Mouse (Mus musculus): ENCODE results near the gene Tbr1. TPM values are rescaled to one million over a fixed set of nuclear protein-coding genes. Genes with fewer than 3 reads are reported as not detected.
A peak's percentile ranks its signal among the peaks of the same experiment; 100 is the strongest.

Tbr1 gene
- polyA plus RNA-seq, 1 experiment from 2014 or later = not detected

DNA sequence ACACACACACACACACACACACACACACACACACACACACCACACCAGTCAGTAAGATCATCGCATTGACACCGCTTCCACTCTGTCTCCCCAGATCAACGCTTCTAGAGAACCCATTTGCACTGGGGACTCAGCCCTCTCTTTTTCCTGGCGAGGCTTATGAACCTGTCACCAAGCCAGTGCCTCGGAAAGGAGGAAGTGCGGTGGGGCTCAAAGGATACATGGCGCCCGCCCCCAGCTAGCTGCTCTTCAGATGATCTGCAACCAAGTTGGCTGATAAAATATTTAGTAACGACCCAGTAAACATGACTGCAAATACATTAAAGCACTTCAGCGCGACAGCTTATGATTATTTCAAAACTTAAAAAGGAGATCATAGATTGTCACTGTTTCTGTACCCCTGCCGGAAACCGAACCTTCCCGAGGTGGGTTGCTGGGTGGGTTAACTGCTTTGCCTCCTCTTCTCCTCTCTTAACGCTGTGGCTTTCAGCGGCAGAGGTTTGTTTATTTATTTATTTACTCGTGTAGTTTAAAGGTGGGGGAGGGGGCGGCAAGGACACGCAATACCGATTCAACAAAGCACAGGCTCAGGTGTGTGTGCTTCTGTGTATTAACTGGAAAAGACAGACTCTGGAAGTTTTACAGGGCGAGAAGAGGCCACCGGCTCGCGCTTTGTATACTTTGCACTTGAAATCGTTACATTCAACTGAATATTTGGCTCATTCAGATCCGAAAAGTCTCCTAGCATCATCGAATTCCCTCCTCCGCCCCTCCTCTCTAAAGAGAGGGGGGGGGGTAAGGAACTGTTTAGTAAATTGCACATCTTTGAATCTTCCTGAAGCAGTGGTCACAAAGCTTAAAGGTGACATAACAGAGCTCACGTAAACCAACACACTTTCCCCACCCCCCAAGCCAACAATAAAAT, 975 bp downstream of the Tbr1 start:
- peaks cover 65% of the 10 kb centered on the region for H3K27me3 ChIP-seq (ENCODE audit: control insufficient read depth, insufficient read depth, low read depth, low read length)
- WGBS (ENCODE audit: insufficient replicate concordance) = 2% methylated on average over 29 of the region's 29 CpGs

DNA sequence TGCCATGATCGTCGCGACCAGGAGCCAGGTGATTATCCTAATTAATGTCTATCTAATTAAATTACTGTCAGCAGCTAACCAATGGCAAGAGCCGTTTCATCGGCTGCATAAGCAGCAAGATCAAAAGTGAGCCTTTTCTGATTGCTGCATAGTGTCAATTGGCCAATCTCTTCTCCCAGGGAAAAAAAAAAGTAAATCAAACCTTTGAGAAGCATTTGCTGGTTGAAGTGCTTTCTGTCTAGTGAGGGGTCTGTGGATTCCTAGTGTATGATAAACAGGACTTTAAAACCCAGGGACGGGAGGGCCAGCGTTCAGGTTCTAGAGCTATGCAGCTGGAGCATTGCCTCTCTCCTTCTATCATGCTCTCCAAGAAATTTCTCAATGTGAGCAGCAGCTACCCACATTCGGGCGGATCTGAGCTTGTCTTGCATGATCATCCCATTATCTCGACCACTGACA, 1.7 kb downstream of the Tbr1 start:
- no peaks in the 10 kb centered on the region for H3K36me3 ChIP-seq (ENCODE audit: control insufficient read depth, insufficient read depth)
- H3K4me3 ChIP-seq (ENCODE audit: low read depth, low read length) = no peak overlapping the region
- no peak overlapping the region for H3K9ac ChIP-seq (ENCODE audit: low read depth, low read length)
- peaks cover 72% of the 10 kb centered on the region for H3K27me3 ChIP-seq (ENCODE audit: control insufficient read depth, insufficient read depth, low read depth, low read length)
- no peak for ATAC-seq (ENCODE audit: low read depth)
- peaks cover 2% of the 10 kb centered on the region; the same call in 1 of the 2 replicates for H3K4me1 ChIP-seq (ENCODE audit: control insufficient read depth, low read depth, low read length)
- no peak overlapping the region for H3K4me2 ChIP-seq (ENCODE audit: low read depth, low read length)
- WGBS (ENCODE audit: insufficient replicate concordance) = 3% methylated on average over 10 of the region's 10 CpGs
- no peaks in the 10 kb centered on the region for H3K9me3 ChIP-seq (replicated peaks; ENCODE audit: control insufficient read depth, low read length)
- H3K27ac ChIP-seq (ENCODE audit: low read length) = no peak overlapping the region

More for the DNA sequence above, 975 bp downstream of the Tbr1 start:
- Histone ChIP-seq H3K9me3 (replicated peaks; ENCODE audit: control insufficient read depth, low read length) (no peaks in the 10 kb centered on the region), H3K27ac (ENCODE audit: low read length) (no peak overlapping the region), H3K4me3 (ENCODE audit: low read depth, low read length) (no peak overlapping the region), H3K36me3 (ENCODE audit: control insufficient read depth, insufficient read depth) (no peaks in the 10 kb centered on the region), H3K9ac (ENCODE audit: low read depth, low read length) (no peak overlapping the region), H3K4me2 (ENCODE audit: low read depth, low read length) (no peak overlapping the region), H3K4me1 (ENCODE audit: control insufficient read depth, low read depth, low read length) (peaks cover 2% of the 10 kb centered on the region; the same call in 1 of the 2 replicates)
- ATAC-seq (ENCODE audit: low read depth) = no peak

- Histone ChIP-seq H3K4me1 (ENCODE audit: control insufficient read depth, low read depth, low read length) (peaks cover 2% of the 10 kb centered on the region; the same call in 1 of the 2 replicates), H3K9me3 (replicated peaks; ENCODE audit: control insufficient read depth, low read length) (no peaks in the 10 kb centered on the region), H3K9ac (ENCODE audit: low read depth, low read length) (no peak overlapping the region), H3K36me3 (ENCODE audit: control insufficient read depth, insufficient read depth) (no peaks in the 10 kb centered on the region), H3K27me3 (ENCODE audit: control insufficient read depth, insufficient read depth, low read depth, low read length) (peaks cover 78% of the 10 kb centered on the region), H3K27ac (ENCODE audit: low read length) (no peak overlapping the region), H3K4me2 (ENCODE audit: low read depth, low read length) (no peak overlapping the region), H3K4me3 (ENCODE audit: low read depth, low read length) (no peak overlapping the region)
- WGBS (ENCODE audit: insufficient replicate concordance) = 2% methylated on average over 39 of the region's 39 CpGs
- ATAC-seq (ENCODE audit: low read depth) = no peak
These were observed 2.3 kb downstream of the Tbr1 start for GRCm38 (mm10) chr2:61804841-61805540.

DNA sequence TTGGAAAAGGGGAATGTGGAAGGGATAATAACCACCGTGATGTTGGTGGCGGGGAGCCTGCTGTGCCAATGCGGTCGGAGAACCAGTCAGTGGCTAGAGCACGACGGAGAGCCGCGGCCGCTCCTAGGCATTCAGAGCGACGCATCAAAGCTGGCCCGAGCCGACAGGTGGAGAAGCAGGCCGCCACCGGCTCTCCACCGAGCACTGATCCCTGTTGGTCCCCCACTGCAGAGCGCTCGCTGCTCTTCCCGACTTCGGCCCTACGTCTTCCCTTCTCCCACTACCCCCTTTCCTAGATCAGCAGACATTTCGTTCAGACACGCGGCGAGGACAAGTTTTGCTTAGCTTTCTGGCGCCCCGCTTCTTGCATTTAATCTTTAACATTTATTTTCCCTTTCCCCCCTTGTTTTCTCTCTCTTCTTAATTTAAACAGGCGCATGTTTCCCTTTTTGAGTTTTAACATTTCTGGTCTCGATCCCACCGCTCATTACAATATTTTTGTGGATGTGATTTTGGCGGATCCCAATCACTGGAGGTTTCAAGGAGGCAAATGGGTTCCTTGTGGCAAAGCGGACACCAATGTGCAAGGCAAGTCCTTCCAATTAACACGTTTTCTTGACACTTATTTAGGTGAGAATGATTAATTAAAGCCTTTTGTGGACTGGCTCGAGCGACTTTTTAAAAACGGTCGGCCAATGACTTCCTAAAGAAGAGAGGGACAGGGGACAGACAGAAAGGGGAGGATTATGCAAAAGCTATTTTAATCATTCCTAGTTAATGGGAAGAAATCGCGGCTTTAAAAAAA, 3.0 kb downstream of the Tbr1 start:
- no peak overlapping the region for H3K4me2 ChIP-seq (ENCODE audit: low read depth, low read length)
- ATAC-seq (ENCODE audit: low read depth) = no peak

DNA sequence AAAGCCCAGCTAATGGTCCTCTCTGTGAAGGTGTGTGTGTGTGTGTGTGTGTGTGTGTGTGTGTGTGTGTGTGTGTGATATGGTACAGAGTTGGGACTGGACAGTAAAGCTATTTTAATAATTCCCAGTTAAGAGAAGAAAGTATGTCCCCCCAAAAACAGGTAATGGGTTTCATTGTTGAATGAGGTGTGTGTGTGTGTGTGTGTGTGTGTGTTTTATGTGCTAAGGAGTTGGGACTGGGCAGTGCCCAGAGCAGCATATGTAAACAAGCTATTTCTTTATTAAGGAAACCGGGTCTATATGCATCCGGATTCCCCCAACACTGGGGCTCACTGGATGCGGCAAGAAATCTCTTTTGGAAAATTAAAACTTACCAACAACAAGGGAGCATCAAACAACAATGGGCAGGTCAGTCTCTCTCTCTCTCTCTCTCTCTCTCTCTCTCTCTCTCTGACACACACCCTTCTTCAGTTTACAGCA, 3.7 kb downstream of the Tbr1 start:
- Histone ChIP-seq H3K27me3 (ENCODE audit: control insufficient read depth, insufficient read depth, low read depth, low read length) (peaks cover 92% of the 10 kb centered on the region), H3K4me2 (ENCODE audit: low read depth, low read length) (no peak overlapping the region), H3K4me3 (ENCODE audit: low read depth, low read length) (no peak overlapping the region), H3K9me3 (replicated peaks; ENCODE audit: control insufficient read depth, low read length) (no peaks in the 10 kb centered on the region), H3K9ac (ENCODE audit: low read depth, low read length) (no peak overlapping the region), H3K4me1 (ENCODE audit: control insufficient read depth, low read depth, low read length) (peaks cover 2% of the 10 kb centered on the region; the same call in 1 of the 2 replicates), H3K27ac (ENCODE audit: low read length) (no peak overlapping the region), H3K36me3 (ENCODE audit: control insufficient read depth, insufficient read depth) (no peaks in the 10 kb centered on the region)
- ATAC-seq (ENCODE audit: low read depth) = no peak
- WGBS (ENCODE audit: insufficient replicate concordance) = 3% methylated on average over 3 of the region's 3 CpGs

More for the DNA sequence above, 3.0 kb downstream of the Tbr1 start:
- Histone ChIP-seq H3K9me3 (replicated peaks; ENCODE audit: control insufficient read depth, low read length) (no peaks in the 10 kb centered on the region), H3K27me3 (ENCODE audit: control insufficient read depth, insufficient read depth, low read depth, low read length) (peaks cover 85% of the 10 kb centered on the region), H3K4me3 (ENCODE audit: low read depth, low read length) (0 out of 2 replicates have a peak overlapping the region, but pooled peaks have one; percentile 11), H3K36me3 (ENCODE audit: control insufficient read depth, insufficient read depth) (no peaks in the 10 kb centered on the region), H3K27ac (ENCODE audit: low read length) (no peak overlapping the region), H3K4me1 (ENCODE audit: control insufficient read depth, low read depth, low read length) (peaks cover 2% of the 10 kb centered on the region; the same call in 1 of the 2 replicates), H3K9ac (ENCODE audit: low read depth, low read length) (no peak overlapping the region)
- 1% methylated on average over 39 of the region's 39 CpGs for WGBS (ENCODE audit: insufficient replicate concordance)

DNA sequence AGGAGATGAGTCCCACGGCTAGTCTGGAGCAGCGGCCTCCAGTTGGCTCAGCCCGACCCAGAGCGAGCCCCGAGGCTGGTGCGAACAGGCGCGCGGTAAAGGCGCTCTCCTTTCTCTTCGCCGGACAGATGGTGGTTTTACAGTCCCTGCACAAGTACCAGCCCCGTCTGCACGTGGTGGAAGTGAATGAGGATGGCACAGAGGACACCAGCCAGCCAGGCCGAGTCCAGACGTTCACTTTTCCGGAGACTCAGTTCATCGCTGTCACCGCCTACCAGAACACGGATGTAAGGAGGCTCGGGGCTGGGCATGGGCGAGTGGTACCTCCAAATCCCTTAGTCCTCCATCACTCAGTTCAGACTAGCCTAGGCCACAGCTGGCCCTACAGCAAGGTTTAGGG, 4.4 kb downstream of the Tbr1 start:
- no peak overlapping the region for H3K27ac ChIP-seq (ENCODE audit: low read length)
- 1% methylated on average over 22 of the region's 22 CpGs for WGBS (ENCODE audit: insufficient replicate concordance)
- peaks cover 2% of the 10 kb centered on the region for H3K4me1 ChIP-seq (ENCODE audit: control insufficient read depth, low read depth, low read length)
- H3K4me2 ChIP-seq (ENCODE audit: low read depth, low read length) = no peak overlapping the region
- ATAC-seq (ENCODE audit: low read depth) = no peak
- H3K4me3 ChIP-seq (ENCODE audit: low read depth, low read length) = no peak overlapping the region
- no peak overlapping the region for H3K9ac ChIP-seq (ENCODE audit: low read depth, low read length)
- no peaks in the 10 kb centered on the region for H3K36me3 ChIP-seq (ENCODE audit: control insufficient read depth, insufficient read depth)
- peaks cover 96% of the 10 kb centered on the region for H3K27me3 ChIP-seq (ENCODE audit: control insufficient read depth, insufficient read depth, low read depth, low read length)
- H3K9me3 ChIP-seq (replicated peaks; ENCODE audit: control insufficient read depth, low read length) = no peaks in the 10 kb centered on the region

DNA sequence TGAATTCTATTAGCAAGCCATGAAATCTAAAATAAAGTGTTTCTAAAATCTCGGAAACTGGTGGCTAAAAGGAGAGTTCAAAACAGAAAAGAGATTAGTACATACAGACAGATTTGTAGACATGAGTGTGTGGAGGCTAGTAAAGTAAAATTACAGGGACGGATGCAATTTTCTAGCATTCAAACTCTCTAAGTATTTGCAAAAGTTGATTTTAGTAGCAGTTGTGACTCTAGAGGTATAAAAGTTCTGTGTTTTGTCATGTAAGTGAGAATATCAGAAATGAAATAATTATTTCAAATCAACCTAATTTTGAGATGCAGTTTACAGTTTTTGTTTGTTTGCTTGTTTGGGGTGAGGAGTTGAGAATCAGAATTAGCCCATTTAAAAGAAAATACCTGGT, 5.1 kb downstream of the Tbr1 start:
- H3K9me3 ChIP-seq (replicated peaks; ENCODE audit: control insufficient read depth, low read length) = no peaks in the 10 kb centered on the region
- 13% methylated on average over 2 of the region's 2 CpGs for WGBS (ENCODE audit: insufficient replicate concordance)
- H3K9ac ChIP-seq (ENCODE audit: low read depth, low read length) = no peak overlapping the region
- peaks cover 2% of the 10 kb centered on the region for H3K4me1 ChIP-seq (ENCODE audit: control insufficient read depth, low read depth, low read length)
- H3K36me3 ChIP-seq (ENCODE audit: control insufficient read depth, insufficient read depth) = no peaks in the 10 kb centered on the region
- no peak for ATAC-seq (ENCODE audit: low read depth)
- H3K27me3 ChIP-seq (ENCODE audit: control insufficient read depth, insufficient read depth, low read depth, low read length) = peaks cover 96% of the 10 kb centered on the region
- H3K4me2 ChIP-seq (ENCODE audit: low read depth, low read length) = no peak overlapping the region
- no peak overlapping the region for H3K27ac ChIP-seq (ENCODE audit: low read length)
- no peak overlapping the region for H3K4me3 ChIP-seq (ENCODE audit: low read depth, low read length)

- H3K4me1 ChIP-seq (ENCODE audit: control insufficient read depth, low read depth, low read length) = peaks cover 1% of the 10 kb centered on the region
- H3K4me2 ChIP-seq (ENCODE audit: low read depth, low read length) = no peak overlapping the region
- H3K36me3 ChIP-seq (ENCODE audit: control insufficient read depth, insufficient read depth) = no peaks in the 10 kb centered on the region
- no peak overlapping the region for H3K9ac ChIP-seq (ENCODE audit: low read depth, low read length)
- H3K9me3 ChIP-seq (replicated peaks; ENCODE audit: control insufficient read depth, low read length) = no peaks in the 10 kb centered on the region
- no peak overlapping the region for H3K27ac ChIP-seq (ENCODE audit: low read length)
- no peak for ATAC-seq (ENCODE audit: low read depth)
- peaks cover 95% of the 10 kb centered on the region for H3K27me3 ChIP-seq (ENCODE audit: control insufficient read depth, insufficient read depth, low read depth, low read length)
- 2% methylated on average over 6 of the region's 6 CpGs for WGBS (ENCODE audit: insufficient replicate concordance)
- no peak overlapping the region for H3K4me3 ChIP-seq (ENCODE audit: low read depth, low read length)
These were observed 6.0 kb downstream of the Tbr1 start for GRCm38 (mm10) chr2:61808776-61809175.
